Comparison of ENCODE assay signal across 9 mouse cellular contexts in the genomic region with DNA sequence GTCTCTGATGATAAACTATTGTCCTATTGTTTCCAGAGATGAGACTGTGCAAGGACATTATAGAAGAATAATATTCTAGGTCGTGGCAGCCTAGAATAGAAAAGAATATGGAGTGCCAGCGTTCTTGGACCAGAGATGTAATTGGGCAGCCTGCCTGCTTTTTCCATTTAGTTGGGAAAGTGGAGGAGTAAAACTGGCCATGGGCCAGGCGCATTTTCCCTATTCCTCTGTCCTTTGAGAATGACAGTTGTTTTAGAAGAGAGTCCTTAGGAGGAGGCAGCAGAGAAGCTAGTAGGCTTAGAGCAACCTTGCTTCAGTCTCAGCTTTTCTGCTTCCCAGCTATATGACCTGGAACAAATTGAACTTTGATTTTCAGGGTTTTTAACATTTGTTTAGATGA. TPM values are rescaled to one million over a fixed set of nuclear protein-coding genes. Genes with fewer than 3 reads are reported as not detected.
DNase-seq lines count a peak whose midpoint lies in the region; ATAC-seq and TF ChIP-seq lines count a peak whose summit lies in the region.
"Had no signal": no experiment of that assay in that cellular context is flagged by ENCODE, and none has a peak within 500 bp of the region (broad histone marks: within the 10 kb centered on the region; RNA-seq: fewer than 3 reads in every experiment).

No protein-coding gene starts in this region.

- WGBS in cerebellum, adult 2 months: 2% methylated on average over 3 of the region's 3 CpGs

- H3K9me3 ChIP-seq in MEL (replicated peaks; ENCODE audit: insufficient read depth, low read length): no peaks in the 10 kb centered on the region
- H3K9me3 ChIP-seq: limb, embryonic 13.5 days had no signal

- peak overlapping the region; percentile 35; the same call in 1 of the 2 replicates for H3K27ac ChIP-seq in MEL (ENCODE audit: control insufficient read depth, low read depth, low read length)
- peak overlapping the region; percentile 87; the same call in 1 of the 2 replicates for H3K27ac ChIP-seq in cerebellum, adult 2 months (ENCODE audit: insufficient read depth, low read length)
- H3K27ac ChIP-seq: limb, embryonic 13.5 days had no signal

- TF ChIP-seq RAD21 in MEL (IDR thresholded peaks at IDR 0.05; ENCODE audit: low read depth, low read length): no peak

- intact Hi-C loops in heart, postnatal 25 days (cut with DNase I): no loop called here
- intact Hi-C loops in heart, postnatal 14 days (cut with DNase I): no loop called here
- intact Hi-C loops in left cerebral cortex, postnatal 10 days (cut with DNase I): no loop called here

- peaks cover 33 to 59% of the 10 kb centered on the region in 2 experiments for H3K4me1 ChIP-seq in MEL (ENCODE audit: control insufficient read depth in 1 of 2, insufficient read depth in 2 of 2, low read length in 2 of 2)
- H3K4me1 ChIP-seq in cerebellum, adult 2 months (ENCODE audit: control insufficient read depth, insufficient read depth, low read length): peaks cover 25% of the 10 kb centered on the region

- peak; percentile 91 for DNase-seq in heart, adult 11 months
- no peak for DNase-seq in heart, postnatal 25 days (ENCODE audit: low spot score)
- DNase-seq in MEL (ENCODE audit: low read depth, low spot score): no peak
- peak; percentile 85 to 89 for DNase-seq in cerebellum, adult 2 months
- DNase-seq in heart, postnatal 14 days: peak; percentile 63 to 68
- peak; percentile 65 to 81 for DNase-seq in left cerebral cortex, postnatal 10 days (ENCODE audit: extremely low spot score in 1 of 2, low spot score in 2 of 2)
- DNase-seq in right cerebral cortex, postnatal 4 days: peak; percentile 57

- H3K36me3 ChIP-seq in MEL (ENCODE audit: control insufficient read depth in 1 of 2, insufficient read depth in 2 of 2, low read length in 2 of 2): peaks cover 2 to 69% of the 10 kb centered on the region in 2 experiments; a peak in 3 of 4 replicates
- H3K36me3 ChIP-seq: limb, embryonic 13.5 days had no signal

- peaks cover 56% of the 10 kb centered on the region for H3K79me2 ChIP-seq in MEL (ENCODE audit: control insufficient read depth, insufficient read depth, low read length, poor library complexity)

- TF ChIP-seq CTCF in MEL (IDR thresholded peaks at IDR 0.05 in 2 of 3, conservative IDR thresholded peaks at IDR 0.05 in 1 of 3; ENCODE audit: control insufficient read depth in 1 of 3, insufficient read depth in 1 of 3, low read depth in 2 of 3, low read length in 3 of 3, poor library complexity in 1 of 3, severe bottlenecking in 1 of 3): no peak
- no peak for TF ChIP-seq CTCF in cerebellum, adult 2 months (IDR thresholded peaks at IDR 0.05; ENCODE audit: borderline replicate concordance, insufficient read depth, low read depth, low read length)

- no peak for TF ChIP-seq EP300 in MEL (IDR thresholded peaks at IDR 0.05; ENCODE audit: low read depth in 1 of 2, low read length in 2 of 2)

- no peaks in the 10 kb centered on the region for H3K27me3 ChIP-seq in MEL (ENCODE audit: control insufficient read depth in 1 of 2, insufficient read depth in 2 of 2, low read length in 2 of 2)
- no peaks in the 10 kb centered on the region for H3K27me3 ChIP-seq in cerebellum, adult 2 months (ENCODE audit: control insufficient read depth, insufficient read depth, low read length)
- H3K27me3 ChIP-seq: limb, embryonic 13.5 days had no signal

- ATAC-seq in megakaryocyte-erythroid progenitor cell, adult 5-6 weeks (replicated peaks; ENCODE audit: low FRiP score, low TSS enrichment, poor library complexity, severe bottlenecking): no peak

- H3K4me3 ChIP-seq in MEL (ENCODE audit: control insufficient read depth in 1 of 2, insufficient read depth in 1 of 2, low read depth in 2 of 2, low read length in 2 of 2): no peak overlapping the region
- H3K4me3 ChIP-seq in cerebellum, adult 2 months (replicated peaks; ENCODE audit: insufficient read depth, low read depth, low read length): no peak overlapping the region
- H3K4me3 ChIP-seq: limb, embryonic 13.5 days had no signal

- no peak for TF ChIP-seq POLR2A in MEL (IDR thresholded peaks at IDR 0.05; ENCODE audit: control insufficient read depth in 1 of 2, insufficient read depth in 1 of 2, low read depth in 1 of 2, low read length in 2 of 2, poor library complexity in 1 of 2)
- no peak for TF ChIP-seq POLR2A in cerebellum, adult 2 months (IDR thresholded peaks at IDR 0.05; ENCODE audit: borderline replicate concordance, insufficient read depth, low read length)

- no peak overlapping the region for H3K9ac ChIP-seq in MEL (ENCODE audit: control insufficient read depth, low read depth, low read length, poor library complexity, severe bottlenecking)
- H3K9ac ChIP-seq: limb, embryonic 13.5 days had no signal

TF ChIP-seq in MEL, 35 proteins besides CTCF, POLR2A, EP300 and RAD21:
- TF ChIP-seq ZC3H11A (IDR thresholded peaks at IDR 0.05; ENCODE audit: low read depth, low read length) (no peak), CHD2 (IDR thresholded peaks at IDR 0.05; ENCODE audit: low read length) (no peak), SMC3 (IDR thresholded peaks at IDR 0.05; ENCODE audit: low read depth, low read length) (no peak), MYC (IDR thresholded peaks at IDR 0.05; ENCODE audit: low read depth, low read length) (no peak), ZMIZ1 (IDR thresholded peaks at IDR 0.05; ENCODE audit: low read depth, low read length) (no peak), NELFE (IDR thresholded peaks at IDR 0.05; ENCODE audit: low read depth, low read length) (no peak), MXI1 (IDR thresholded peaks at IDR 0.05; ENCODE audit: low read depth, low read length) (no peak), TBP (IDR thresholded peaks at IDR 0.05; ENCODE audit: low read depth, low read length) (no peak), POLR2AphosphoS2 (IDR thresholded peaks at IDR 0.05; ENCODE audit: low read length) (no peak), USF2 (IDR thresholded peaks at IDR 0.05; ENCODE audit: borderline replicate concordance in 1 of 2, insufficient read depth in 1 of 2, low read depth in 1 of 2, low read length in 2 of 2) (no peak), MYB (IDR thresholded peaks at IDR 0.05; ENCODE audit: low read depth, low read length) (no peak)

RNA-seq across cellular contexts. Expression of a gene that starts 13.6 kb away (rescaled TPM):
- total RNA-seq in heart, postnatal 25 days (2021): 10 to 100 TPM; 62.5 to 69.1 TPM
- total RNA-seq in MEL (2012; rRNA removed): 12.2 and 13.0 TPM in 2 replicates
- polyA plus RNA-seq in MEL (2012; ENCODE audit: insufficient read depth in 1 of 2, insufficient read length in 2 of 2, low read depth in 1 of 2, low replicate concordance in 2 of 2, missing spikeins in 1 of 2): 10 to 100 TPM in 1 of 2 experiments, not detected in 1; 22.4 TPM
- polyA plus RNA-seq in cerebellum, adult 2 months (2012; rRNA removed): 46.3 and 54.8 TPM in 2 replicates
- 10 to 100 TPM; 63.4 to 66.2 TPM for total RNA-seq in heart, postnatal 14 days (2021)
- total RNA-seq in left cerebral cortex, postnatal 10 days (2021): 10 to 100 TPM; 23.8 to 24.0 TPM
- 26.0 and 27.0 TPM in 2 replicates for total RNA-seq in megakaryocyte-erythroid progenitor cell, adult 5-6 weeks (2014; fragmentation: Nextera tagmentation)
- 17.3 and 26.4 TPM in 2 replicates for total RNA-seq in megakaryocyte-erythroid progenitor cell, adult 5-6 weeks (2017)

RNA-seq across cellular contexts. Expression of a gene that starts 43.4 kb away (rescaled TPM):
- total RNA-seq in heart, postnatal 25 days (2021): under 1 TPM; 0.06 to 0.08 TPM
- total RNA-seq in MEL (2012; rRNA removed): not detected in 2 replicates
- not detected for polyA plus RNA-seq in MEL (2012; ENCODE audit: insufficient read depth in 1 of 2, insufficient read length in 2 of 2, low read depth in 1 of 2, low replicate concordance in 2 of 2, missing spikeins in 1 of 2)
- polyA plus RNA-seq in cerebellum, adult 2 months (2012; rRNA removed): 4.9 and 5.4 TPM in 2 replicates
- total RNA-seq in heart, postnatal 14 days (2021): under 1 TPM in 1 of 2 experiments, not detected in 1; 0.07 TPM
- 10 to 100 TPM; 18.6 to 18.8 TPM for total RNA-seq in left cerebral cortex, postnatal 10 days (2021)
- not detected in 2 replicates for total RNA-seq in megakaryocyte-erythroid progenitor cell, adult 5-6 weeks (2014; fragmentation: Nextera tagmentation)
- total RNA-seq in megakaryocyte-erythroid progenitor cell, adult 5-6 weeks (2017): not detected in 2 replicates

Comparison
In these comparisons a context has a peak if more than half of its experiments do, and no peak if none do; other contexts are left out.
1. DNase-seq: peak in heart, adult 11 months (single experiment), cerebellum, adult 2 months (2 of 2), heart, postnatal 14 days (2 of 2), left cerebral cortex, postnatal 10 days (2 of 2) and right cerebral cortex, postnatal 4 days (single experiment); none in heart, postnatal 25 days (single experiment) and MEL (single experiment).
2. RNA of a gene that starts 43.4 kb away (total RNA-seq): 18.6 to 18.8 TPM in left cerebral cortex, postnatal 10 days; 0.06 to 0.08 TPM in heart, postnatal 25 days, 0.07 TPM in heart, postnatal 14 days, not detected in MEL and not detected in megakaryocyte-erythroid progenitor cell, adult 5-6 weeks; every median in the first group is over 10 times any median in the second.